Mouse (Mus musculus) ES-Bruce4 (cell line): ENCODE results near the gene Apobec2. TPM values are rescaled to one million over a fixed set of nuclear protein-coding genes. Genes with fewer than 3 reads are reported as not detected.

Source experiments
- H3K27ac ChIP-seq: 2 replicates; pipeline ENCODE4 v1.5.1; 2012; ENCODE audit warnings: low read length, inconsistent platforms; ENCODE audit not compliant: insufficient read depth
- H3K27me3 ChIP-seq: 2 replicates; pipeline ENCODE4 v1.6.1; 2012; ENCODE audit warnings: mild to moderate bottlenecking, low read length, inconsistent platforms; ENCODE audit not compliant: control insufficient read depth, poor library complexity, insufficient read depth, severe bottlenecking
- H3K36me3 ChIP-seq: 2 replicates; pipeline ENCODE4 v1.6.1; 2012; ENCODE audit warnings: inconsistent platforms, mild to moderate bottlenecking, low read length, moderate library complexity; ENCODE audit not compliant: control insufficient read depth, poor library complexity, insufficient read depth, severe bottlenecking
- H3K4me1 ChIP-seq: one replicate; pipeline ENCODE4 v1.8.1; 2011; ENCODE audit warnings: low read length; ENCODE audit not compliant: control insufficient read depth, insufficient read depth
- H3K4me3 ChIP-seq: 2 replicates; pipeline ENCODE4 v1.5.1; 2011; ENCODE audit warnings: low read depth, mild to moderate bottlenecking, low read length
- H3K9ac ChIP-seq: 2 replicates; pipeline ENCODE4 v1.6.1; 2012; ENCODE audit warnings: low read depth, mild to moderate bottlenecking, inconsistent platforms; ENCODE audit not compliant: poor library complexity, severe bottlenecking
- H3K9me3 ChIP-seq: replicated peaks from 2 replicates; pipeline ENCODE4 v1.6.1; 2012; ENCODE audit warnings: mild to moderate bottlenecking, low read length, inconsistent platforms; ENCODE audit not compliant: control insufficient read depth, poor library complexity, insufficient read depth, severe bottlenecking
- CTCF ChIP-seq: IDR thresholded peaks from one replicate; pipeline ENCODE4 v1.8.1; 2011; ENCODE audit warnings: low read depth, low read length
- EP300 ChIP-seq: IDR thresholded peaks from 2 replicates; pipeline ENCODE4 v1.6.1; 2011; ENCODE audit warnings: low read depth, low read length; ENCODE audit not compliant: insufficient read depth
- POLR2A ChIP-seq: IDR thresholded peaks from one replicate; pipeline ENCODE4 v1.8.1; 2011; ENCODE audit warnings: low read length; ENCODE audit not compliant: insufficient read depth
- polyA plus RNA-seq: library from polyadenylated mRNA; stranded (reverse); fragments of >200 nt; gene quantifications from 2 replicates; pipeline ENCODE4 v1.2.4, GENCODE M21; 2011; ENCODE audit warnings: low read depth; ENCODE audit not compliant: missing spikeins, insufficient read depth, insufficient read length

The Apobec2 gene
- polyA plus RNA-seq, 1 experiment: 4.7 TPM

GRCm38 (mm10) chr17:48425823-48426612 is 6.7 kb downstream of the Apobec2 start:
- no peak overlapping the region for H3K27ac ChIP-seq
- no peaks in the 10 kb centered on the region for H3K36me3 ChIP-seq
- no peaks in the 10 kb centered on the region for H3K9me3 ChIP-seq
- H3K4me1 ChIP-seq: peaks cover 4% of the 10 kb centered on the region
- H3K27me3 ChIP-seq: no peaks in the 10 kb centered on the region
- H3K4me3 ChIP-seq: no peak overlapping the region
- no peak overlapping the region for H3K9ac ChIP-seq
- no peak for TF ChIP-seq POLR2A
- TF ChIP-seq CTCF: no peak
- TF ChIP-seq EP300: no peak

GRCm38 (mm10) chr17:48424237-48424636 is 8.5 kb downstream of the Apobec2 start:
- no peaks in the 10 kb centered on the region; the same call in 1 of the 2 replicates for H3K36me3 ChIP-seq
- TF ChIP-seq EP300: no peak
- H3K27ac ChIP-seq: no peak overlapping the region
- peaks cover 2% of the 10 kb centered on the region for H3K4me1 ChIP-seq
- H3K4me3 ChIP-seq: no peak overlapping the region
- H3K9ac ChIP-seq: no peak overlapping the region
- no peaks in the 10 kb centered on the region for H3K9me3 ChIP-seq
- H3K27me3 ChIP-seq: no peaks in the 10 kb centered on the region

- H3K4me1 ChIP-seq: peaks cover 2% of the 10 kb centered on the region
- peaks cover 32% of the 10 kb centered on the region for H3K36me3 ChIP-seq
Measured at GRCm38 (mm10) chr17:48419571-48419970, 13.2 kb downstream of the Apobec2 start.

GRCm38 (mm10) chr17:48418781-48419180 is 13.9 kb downstream of the Apobec2 start:
- H3K27me3 ChIP-seq: no peaks in the 10 kb centered on the region
- TF ChIP-seq POLR2A: no peak
- no peak for TF ChIP-seq EP300
- no peak for TF ChIP-seq CTCF
- no peaks in the 10 kb centered on the region for H3K9me3 ChIP-seq
- H3K27ac ChIP-seq: no peak overlapping the region
- H3K4me3 ChIP-seq: no peak overlapping the region
- no peak overlapping the region for H3K9ac ChIP-seq
- H3K4me1 ChIP-seq: peaks cover 2% of the 10 kb centered on the region
- H3K36me3 ChIP-seq: peaks cover 37% of the 10 kb centered on the region

More at GRCm38 (mm10) chr17:48419571-48419970, 13.2 kb downstream of the Apobec2 start:
- H3K9me3 ChIP-seq: no peaks in the 10 kb centered on the region
- TF ChIP-seq CTCF (no peak), EP300 (no peak), POLR2A (no peak)
- no peak overlapping the region for H3K9ac ChIP-seq
- no peak overlapping the region for H3K4me3 ChIP-seq
- no peak overlapping the region for H3K27ac ChIP-seq
- H3K27me3 ChIP-seq: no peaks in the 10 kb centered on the region

GRCm38 (mm10) chr17:48418174-48418573 is 14.6 kb downstream of the Apobec2 start:
- Histone ChIP-seq H3K4me1 (no peaks in the 10 kb centered on the region), H3K36me3 (peaks cover 42% of the 10 kb centered on the region), H3K27me3 (no peaks in the 10 kb centered on the region), H3K27ac (no peak overlapping the region), H3K9ac (no peak overlapping the region), H3K9me3 (no peaks in the 10 kb centered on the region), H3K4me3 (no peak overlapping the region)
- TF ChIP-seq CTCF: no peak
- no peak for TF ChIP-seq EP300
- TF ChIP-seq POLR2A: no peak

GRCm38 (mm10) chr17:48417521-48417920 is 15.2 kb downstream of the Apobec2 start:
- Histone ChIP-seq H3K36me3 (peaks cover 46% of the 10 kb centered on the region), H3K4me3 (no peak overlapping the region), H3K27me3 (no peaks in the 10 kb centered on the region), H3K4me1 (no peaks in the 10 kb centered on the region), H3K27ac (peak overlapping the region; percentile 40; the same call in 1 of the 2 replicates), H3K9me3 (no peaks in the 10 kb centered on the region), H3K9ac (no peak overlapping the region)
- TF ChIP-seq POLR2A (no peak), EP300 (no peak), CTCF (no peak)
